Mouse (Mus musculus) brain, embryonic 18.5 days (tissue): Measurements from ENCODE around the gene Zscan29.

ENCODE experiments used
- DNase-seq: peaks from one replicate; pipeline ENCODE4 v3.0.0-alpha.2; 2012; ENCODE audit warnings: low read depth, low spot score

The Zscan29 gene

DNA sequence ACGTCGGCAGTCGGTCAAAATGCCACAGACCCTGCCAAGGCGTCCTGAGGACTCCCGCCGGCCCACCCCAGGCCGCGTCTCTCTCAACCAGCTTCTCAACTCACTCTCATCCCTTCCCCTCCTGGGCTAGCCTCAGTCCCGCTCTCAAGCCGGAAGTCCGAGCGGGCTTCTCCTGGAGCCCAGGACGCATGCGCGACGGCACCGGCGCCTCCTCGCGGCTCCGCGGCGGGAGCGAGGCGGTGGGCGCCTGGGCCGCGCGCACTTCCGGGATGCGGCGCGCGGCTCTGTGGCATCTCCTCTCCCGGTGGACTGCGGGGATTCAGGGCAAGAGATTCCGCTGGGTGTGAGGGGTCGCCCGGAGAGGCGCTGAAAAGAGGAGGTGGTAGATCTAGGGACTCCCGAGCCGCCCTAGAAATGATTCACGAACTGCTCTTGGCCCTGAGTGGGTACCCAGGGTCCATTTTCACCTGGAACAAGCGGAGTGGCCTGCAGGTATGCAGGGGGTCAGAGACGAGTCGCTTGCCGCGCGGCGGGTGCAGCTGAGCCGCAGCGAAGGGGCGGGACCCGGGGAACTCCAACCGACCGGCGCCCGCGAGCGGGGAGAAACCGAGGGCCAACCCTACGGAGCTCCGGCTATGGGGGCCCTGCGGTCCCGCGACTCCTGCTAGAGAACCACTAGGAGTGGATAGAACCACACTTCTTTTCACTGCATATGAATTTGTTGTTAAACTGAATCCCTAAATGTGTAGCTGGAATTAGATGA is at the start of gene Zscan29:
Gene Zscan29 (minus strand): TSS at position 146 of the 763 bp plus-strand sequence.
- peak; percentile 63 for DNase-seq

DNA sequence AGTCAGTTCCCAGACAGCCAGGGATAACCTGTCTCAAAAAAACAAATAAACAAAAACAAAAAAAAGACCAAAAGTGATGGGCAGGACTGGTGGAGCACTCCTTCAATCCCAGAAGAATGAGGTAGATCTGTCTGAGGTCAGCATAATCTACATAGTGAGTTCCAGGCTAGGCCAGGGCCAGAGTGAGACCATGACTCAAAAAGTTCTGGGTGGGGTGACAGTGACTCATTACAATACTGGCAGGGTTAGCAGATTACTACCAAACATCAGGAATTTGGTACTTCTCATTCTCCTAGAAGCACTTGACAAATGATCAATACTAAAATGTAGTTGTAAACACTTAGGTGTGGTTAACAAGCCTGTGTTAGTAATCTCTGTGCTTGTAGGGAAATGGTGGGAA is 49.1 kb upstream of the Zscan29 start:
- no peak for DNase-seq

DNA sequence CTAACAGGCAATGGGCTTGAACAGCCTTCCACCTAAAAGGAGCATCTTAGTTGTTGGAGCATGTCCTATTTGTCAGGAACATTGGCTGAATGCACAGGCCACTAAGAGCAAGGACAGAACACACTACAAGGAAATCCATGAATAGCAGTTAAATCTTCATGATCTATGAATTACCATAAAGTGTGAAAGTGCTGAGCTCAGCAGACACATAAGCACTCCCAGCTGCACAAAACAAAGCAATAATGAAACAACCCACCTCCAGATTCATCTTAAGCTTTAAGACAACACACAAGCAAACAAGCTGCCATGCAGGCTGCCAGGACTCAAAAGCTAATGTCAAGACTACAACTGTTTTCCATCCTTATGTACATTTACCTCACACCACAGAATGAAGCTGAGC is 48.3 kb upstream of the Zscan29 start:
- DNase-seq = no peak

DNA sequence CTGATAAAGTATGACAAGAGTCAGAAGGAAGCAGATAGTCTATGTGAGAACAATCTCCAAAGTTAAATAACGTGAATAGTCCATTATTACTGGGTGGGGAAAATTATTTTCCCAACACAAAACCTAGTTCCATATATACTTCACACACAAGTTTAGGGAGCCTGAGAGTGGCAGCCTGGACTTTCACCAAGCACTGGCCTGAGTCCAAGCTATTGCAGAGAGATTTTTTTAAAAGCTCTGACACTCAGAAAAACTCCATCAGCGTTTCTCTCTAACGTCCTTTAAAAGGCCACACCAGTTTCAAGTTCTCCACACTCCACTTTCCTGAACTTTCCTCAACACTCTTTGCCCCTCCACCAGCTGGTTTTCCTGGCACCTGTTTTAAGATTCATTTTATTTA is 43.6 kb upstream of the Zscan29 start:
- no peak for DNase-seq

DNA sequence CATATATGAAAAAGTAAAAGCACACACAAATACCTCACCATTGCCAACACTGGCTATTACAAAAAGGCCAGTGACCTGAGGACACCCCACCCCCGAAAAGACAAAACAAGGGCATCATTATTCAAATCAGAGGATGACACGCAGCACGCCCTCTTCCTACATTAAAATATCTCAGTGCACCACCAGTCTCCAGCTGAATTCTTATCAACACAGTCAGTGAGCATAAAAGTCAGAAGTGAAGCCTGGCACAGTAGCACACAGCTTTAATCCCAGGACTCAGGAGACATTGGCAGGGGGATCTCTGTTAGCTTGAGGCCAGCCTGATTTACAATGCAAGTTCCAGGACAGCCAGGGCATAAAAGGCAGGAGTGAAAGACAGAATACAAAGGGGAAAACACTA is 35.6 kb upstream of the Zscan29 start:
- no peak for DNase-seq

DNA sequence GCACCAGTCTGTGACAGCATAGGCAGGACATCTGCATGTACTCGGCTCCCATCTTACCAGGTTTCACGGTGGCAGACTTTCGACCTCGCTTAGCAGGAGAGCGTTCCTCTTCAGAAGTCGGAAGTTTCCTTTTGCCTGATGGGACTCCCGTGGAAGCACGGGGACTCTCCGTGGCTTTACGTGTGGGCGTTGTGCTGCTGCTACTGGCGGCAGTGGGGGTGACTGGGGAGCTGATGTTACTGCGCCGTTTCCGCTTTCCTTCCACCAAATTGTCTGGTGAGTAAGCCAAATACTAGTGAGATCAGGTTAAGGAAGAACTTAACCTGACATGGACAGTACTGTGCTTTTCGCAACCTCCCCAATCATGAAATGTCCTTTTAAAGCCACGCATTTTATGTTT is 33.4 kb upstream of the Zscan29 start:
- no peak for DNase-seq

DNA sequence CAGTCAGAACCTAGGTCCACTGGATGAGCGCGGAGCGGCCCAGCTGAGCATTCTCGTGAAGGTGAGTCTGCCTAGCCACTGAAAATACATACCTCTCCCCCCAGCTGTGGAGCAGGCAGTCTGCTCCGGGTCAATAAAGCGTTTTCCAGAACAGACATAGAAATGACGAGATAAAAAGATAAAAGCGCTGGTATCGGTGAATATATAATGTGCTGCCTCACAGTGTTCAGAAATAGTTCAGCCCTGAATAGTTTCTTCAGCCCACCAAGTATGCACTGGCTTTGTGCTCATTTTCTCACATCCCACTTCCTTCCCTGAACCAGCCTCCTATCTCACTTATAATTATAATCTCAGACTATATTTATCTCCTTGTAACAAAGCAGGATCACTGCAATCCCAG is 24.5 kb upstream of the Zscan29 start:
- DNase-seq = no peak

DNA sequence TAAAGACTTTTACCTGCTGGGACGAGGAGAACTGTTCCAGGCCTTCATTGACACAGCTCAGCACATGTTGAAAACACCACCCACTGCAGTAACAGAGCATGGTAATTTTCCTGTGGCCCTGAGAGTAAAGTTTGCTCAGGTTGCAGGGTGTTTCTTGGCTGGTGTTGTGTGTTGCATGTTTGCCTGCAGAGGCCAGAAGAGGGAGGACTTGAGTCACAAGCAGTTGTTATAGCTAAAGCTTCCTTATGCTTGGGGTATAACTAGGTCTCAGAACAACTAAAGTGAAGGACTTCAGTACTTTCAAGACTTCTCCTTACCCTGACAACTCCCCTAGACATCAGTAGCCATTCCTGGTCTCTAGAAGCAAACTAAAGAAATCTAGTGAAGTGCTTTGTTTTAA is 17.6 kb upstream of the Zscan29 start:
- DNase-seq = no peak

DNA sequence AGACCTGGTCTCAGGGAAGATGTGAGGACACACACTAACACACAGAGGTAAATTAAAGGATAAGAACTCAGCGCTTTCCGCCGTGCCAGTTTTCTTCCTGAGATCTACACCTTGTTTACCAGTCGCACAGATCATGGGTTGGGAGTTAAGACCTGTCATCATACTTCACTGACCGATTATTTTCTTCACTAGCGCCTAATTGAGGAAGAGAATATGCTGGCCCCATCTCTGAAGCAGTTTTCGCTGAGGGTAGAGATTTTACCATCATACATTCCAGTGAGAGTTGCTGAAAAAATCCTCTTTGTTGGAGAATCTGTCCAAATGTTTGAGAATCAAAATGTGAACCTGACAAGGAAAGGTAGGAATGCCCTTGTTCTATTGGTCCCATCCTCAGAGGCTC is 13.2 kb upstream of the Zscan29 start:
- DNase-seq = no peak

DNA sequence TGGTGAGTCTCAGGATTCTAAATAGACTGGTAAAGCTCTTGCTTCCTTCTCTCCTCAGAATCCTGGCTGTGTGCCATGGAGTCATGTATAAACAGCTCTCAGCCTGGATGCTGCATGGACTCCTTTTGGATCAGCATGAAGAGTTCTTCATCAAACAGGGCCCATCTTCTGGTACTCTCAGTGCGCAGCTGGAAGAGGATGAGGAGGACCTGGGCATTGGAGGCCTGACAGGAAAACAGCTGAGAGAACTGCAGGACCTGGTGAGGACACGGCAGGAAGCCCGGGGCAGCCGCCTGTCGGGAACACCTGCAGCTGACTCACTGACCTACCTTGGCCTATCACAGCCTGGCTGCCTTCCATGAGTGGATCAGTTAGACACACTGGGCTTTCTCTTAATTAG is 12.5 kb upstream of the Zscan29 start:
- DNase-seq = no peak

DNA sequence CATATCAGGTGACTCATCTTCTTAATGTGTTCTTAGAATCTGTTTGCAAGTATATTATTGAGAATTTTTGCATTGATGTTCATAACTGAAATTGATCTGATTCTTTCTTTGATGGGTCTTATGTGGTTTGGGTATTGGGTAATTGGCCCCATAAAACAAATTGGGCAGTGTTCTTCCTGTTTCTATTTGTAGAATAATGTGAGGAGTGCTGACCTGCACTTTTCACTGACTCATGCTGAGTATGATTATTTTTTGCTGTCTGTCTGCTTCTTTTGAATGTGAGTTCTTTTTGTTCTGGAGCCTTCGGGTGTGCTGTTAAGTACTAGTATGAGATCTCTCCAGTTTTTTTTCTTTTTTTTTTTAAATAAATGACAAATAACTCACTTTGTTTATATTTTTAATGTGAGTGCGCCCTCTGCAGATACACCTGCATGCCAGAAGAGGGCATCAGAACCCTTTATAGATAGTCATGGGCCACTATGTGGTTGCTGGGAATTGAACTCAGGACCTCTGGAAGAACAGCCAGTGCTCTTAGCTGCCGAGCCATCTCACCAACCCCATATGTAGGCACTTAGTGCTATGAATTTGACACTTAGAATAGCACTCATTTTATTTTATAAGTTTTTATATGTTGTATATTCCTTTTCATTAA is 8.0 kb upstream of the Zscan29 start:
- DNase-seq = no peak

DNA sequence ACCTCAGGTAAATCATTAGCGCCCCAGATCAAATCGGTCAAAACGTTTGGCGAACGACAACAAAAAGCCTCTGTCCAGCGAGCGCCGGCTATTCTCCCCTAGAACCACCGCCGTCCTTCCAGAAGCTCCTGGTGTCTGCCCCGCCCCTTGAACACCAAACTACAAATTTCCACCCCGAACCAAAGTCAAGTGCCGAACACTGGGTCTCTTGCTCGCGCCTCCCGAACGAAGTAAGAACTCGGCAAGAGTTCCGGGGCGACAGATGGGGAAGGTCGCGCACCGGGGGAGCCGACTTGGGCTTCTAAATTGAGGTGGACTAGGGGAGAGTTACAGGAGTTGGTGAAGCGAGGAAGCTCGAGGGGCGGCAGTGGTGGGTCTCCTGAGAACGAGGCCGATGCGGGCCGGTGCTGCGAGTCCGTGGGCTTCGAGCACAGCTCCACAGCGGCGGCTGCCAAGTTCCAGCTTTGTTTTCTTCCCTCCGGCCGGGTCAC is 399 bp downstream of the Zscan29 start, which contains the start of gene Tubgcp4:
Gene Tubgcp4 (plus strand): TSS at position 174 of the 491 bp plus-strand sequence.
- DNase-seq = no peak

DNA sequence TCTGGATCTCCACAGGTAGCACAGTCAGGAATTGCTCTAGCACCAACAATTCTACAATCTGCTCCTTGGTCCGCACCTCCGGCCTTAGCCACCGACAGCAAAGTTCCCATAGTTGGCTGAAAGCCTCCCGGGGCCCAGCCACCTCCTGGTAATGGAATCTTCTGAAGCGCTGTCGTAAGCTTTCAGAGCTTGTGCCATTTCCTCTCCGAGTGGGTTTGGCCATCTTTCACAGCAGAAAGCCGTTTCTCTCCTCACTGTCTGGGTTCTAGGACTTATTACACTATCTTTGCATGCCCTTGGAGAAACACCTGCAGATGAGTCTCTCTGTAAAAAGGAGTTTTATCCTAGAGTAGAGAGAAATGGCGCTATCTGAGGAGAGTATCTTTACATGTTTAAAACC is 1.0 kb downstream of the Zscan29 start:
- no peak for DNase-seq

DNA sequence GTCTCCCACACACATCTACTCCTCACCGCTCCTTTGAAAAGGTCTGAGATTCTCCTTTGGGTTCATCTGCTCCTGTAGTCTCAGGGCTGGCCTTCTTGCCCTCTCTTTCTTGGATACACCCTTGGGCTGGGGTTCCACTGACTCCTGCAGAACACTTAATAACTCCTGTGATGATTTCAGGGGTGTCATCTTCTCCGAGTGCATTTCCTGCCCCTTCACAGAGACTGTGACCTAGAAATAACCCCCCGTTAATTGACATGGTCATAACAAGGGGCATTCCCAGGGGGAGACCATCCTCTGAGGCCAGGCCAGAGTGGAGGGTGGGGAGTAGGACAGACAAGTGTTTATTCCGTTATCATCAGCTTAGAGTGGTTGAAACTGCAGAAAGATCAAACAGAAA is 1.8 kb downstream of the Zscan29 start:
- no peak for DNase-seq

DNA sequence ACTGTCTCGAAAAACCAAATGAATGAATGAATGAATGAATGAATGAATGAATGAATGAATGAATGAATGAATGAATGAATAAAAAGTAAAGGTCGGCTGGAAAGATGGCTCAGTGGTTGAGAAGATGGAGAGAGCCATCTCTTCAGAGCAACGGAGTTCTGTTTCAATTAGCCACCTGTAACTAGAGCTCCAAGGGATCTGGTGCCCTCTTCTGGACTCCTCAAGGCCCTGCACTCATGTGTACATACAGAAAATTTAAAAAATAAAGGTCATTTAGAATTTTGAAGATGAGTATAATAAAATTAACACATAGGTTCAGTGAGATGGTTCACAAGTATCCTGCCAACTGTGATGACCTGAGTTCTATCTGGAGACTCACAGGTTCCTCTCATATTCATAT is 17.8 kb downstream of the Zscan29 start:
- DNase-seq = no peak

DNA sequence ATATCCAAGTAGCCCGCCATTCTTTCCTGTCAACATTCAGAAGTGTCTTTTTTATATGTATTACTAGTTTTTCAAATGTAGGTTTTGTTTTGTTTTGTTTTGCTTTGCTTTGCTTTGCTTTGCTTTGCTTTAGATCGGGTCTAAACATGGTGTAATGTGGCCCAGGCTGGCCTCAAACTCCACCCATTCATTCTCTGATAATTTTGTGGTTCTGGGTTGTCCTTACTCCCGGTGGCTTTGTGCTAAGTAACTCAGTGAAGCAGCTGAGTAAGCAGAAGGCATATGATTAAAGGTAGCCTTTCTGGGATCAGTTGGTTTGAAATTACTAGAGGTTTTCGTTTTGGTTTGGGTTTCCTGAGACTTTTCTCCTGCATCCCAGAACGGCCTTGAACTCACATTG is 21.2 kb downstream of the Zscan29 start:
- DNase-seq = no peak

DNA sequence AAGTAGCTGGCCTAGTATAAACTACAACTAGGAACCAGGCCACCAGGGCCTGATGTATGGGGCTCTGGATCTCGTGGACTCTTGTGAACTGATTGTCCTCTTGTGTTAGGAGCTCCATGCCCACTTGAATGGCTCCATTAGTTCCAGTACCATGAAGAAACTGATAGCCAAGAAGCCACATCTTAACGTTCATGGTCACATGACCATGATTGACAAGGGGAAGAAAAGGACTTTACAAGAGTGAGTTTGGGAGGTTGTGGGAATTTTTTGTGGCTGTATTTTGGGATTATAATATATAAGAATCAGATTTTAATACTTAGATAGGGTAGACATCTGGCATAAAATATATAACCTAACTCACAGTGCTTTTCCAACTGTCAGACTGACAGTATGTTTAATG is 28.5 kb downstream of the Zscan29 start:
- DNase-seq = no peak

DNA sequence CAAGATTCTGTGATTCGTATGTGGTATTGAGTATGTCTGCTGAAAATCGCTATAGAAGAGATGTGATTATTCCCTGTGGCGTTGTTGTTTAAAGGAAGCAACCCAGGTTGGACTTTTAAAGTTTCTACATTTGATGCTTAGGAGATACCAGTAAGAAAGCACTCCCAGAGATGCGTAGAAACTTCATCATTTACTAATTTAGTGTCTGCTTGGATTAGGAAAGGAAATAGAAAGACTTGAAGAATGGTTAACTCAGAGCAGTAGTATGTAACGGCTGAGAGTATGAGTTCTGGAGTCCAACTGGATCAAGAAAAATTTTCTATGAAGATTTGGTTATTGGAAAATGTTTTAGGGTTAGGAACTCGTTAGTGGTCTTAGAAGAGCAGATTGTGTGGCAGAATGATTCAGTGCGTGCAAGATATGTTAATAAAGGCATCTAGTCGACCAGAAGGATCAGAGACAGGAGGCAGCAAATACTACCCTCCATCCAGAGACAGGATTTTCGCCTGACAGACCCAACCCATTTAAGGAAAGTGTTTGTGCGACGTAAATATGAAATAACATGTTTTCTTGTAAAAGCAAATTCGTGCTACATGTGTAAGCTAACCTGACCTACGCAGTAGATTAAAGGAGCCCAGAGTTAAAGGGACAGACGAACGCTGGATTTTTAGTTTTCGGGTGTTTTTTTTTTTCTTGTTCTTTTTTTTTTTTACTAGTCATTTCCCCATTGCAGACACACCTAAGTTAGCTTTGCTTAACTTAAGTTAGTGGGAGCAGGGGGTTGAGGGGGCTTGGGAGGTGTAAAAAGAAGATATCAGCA is 29.5 kb downstream of the Zscan29 start:
- no peak for DNase-seq

DNA sequence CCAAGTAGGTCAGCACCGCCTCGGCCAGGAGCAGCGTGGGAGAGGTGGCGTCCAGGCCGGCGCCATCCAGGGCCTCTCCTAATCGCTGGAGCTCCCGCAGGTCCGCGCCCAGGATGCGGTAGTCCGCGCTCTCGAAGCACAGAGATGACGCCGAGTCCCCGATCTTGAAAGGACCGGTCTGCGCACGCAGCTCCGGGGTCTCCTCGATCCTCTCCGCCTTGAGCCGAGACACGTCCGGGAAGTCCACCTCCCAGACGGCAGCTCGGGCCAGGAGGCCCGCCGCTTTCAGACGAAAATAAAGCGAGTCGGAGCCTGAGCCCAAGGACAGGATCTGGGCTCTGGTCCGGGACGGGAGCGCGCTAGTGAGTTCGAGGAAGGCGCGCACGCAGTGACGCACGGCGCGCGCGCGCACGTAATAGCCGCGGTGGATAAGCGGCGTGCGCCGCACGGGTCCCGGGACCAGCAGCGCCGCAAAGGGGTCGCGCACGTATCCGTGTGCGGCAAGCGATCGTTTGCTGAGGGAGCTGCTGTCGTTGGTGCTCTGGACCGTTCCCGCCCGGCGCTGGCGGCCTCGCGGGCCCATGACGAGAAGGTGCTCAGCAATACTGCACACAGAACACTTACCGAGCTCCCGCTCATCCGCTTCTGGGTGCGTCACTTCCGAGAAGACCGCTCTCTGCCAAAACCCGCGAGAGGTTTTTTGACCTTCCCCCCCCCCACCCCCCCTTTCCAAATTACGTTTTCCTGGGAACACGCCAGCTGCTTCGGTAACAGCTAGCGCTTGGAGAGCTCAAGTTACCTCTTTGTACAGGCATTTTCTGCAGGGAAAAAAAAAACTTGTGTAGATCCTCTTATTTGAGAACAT is 30.7 kb downstream of the Zscan29 start, which contains the start of the genes Adal and Lcmt2:
Gene Adal (plus strand): TSS at position 411 of the 865 bp plus-strand sequence.
Gene Lcmt2 (minus strand): TSS at position 636 of the 865 bp plus-strand sequence.
- DNase-seq = peak; percentile 86

DNA sequence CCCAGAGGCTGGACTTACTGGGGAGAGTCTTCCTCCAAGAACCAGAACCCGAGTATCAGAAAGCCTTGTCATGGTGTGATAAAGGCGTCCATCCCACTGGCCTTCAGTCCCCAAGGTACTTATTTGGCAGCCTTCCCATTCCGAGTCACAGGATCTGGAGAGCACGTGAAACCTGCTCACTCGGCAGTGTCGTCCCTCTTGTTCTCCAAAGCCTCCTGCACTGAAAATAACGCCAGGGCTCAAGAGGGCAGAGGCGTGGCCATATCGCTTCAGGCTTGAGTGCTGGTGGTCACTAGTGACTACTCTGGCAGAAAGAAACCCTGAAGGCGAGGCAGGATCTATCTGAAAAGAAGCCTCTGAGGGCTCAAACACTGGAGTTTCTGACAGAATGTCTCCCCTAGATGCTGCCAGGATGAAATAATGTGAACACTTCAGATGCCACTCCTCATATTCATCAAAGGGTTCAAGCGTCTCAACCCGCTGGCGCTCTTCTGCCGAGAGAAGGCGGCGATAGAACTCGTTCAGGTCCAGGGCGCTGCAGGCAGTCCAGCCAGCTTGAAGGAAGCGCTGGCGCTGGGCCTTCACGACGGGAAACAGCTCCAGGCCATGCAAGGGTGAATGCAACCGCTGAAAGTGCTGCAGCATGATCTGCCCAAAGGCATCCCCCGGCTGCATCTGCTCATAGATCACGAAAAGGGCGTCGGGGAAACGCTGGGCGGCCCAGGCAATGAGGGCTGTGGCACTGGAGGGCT is 31.5 kb downstream of the Zscan29 start:
- DNase-seq = peak; percentile 6
